Mouse (Mus musculus) hematopoietic stem cell, adult 5-6 weeks (primary cell): ENCODE data around the gene 1700018B08Rik. TPM values are rescaled to one million over a fixed set of nuclear protein-coding genes. Genes with fewer than 3 reads are reported as not detected.

Source experiments
- ATAC-seq, 2 experiments: fragments of 125-278 bp in 1 of 2; replicated peaks in 1 of 2; 2 replicates each; pipeline ENCODE4 v1.8.0; 2016 to 2017; ENCODE audit warnings: inconsistent platforms in 2 of 2, mild to moderate bottlenecking in 2 of 2, moderate number of reproducible peaks in 2 of 2, low read depth in 1 of 2, moderate TSS enrichment in 1 of 2; ENCODE audit not compliant: low FRiP score in 2 of 2, poor library complexity in 2 of 2, severe bottlenecking in 2 of 2, insufficient read depth in 1 of 2, low TSS enrichment in 1 of 2
- total RNA-seq: library from RNA; stranded (forward); fragments of 172-1452, 232-1000 nt; gene quantifications from 2 replicates; pipeline ENCODE4 v1.2.3, GENCODE M21; 2017

1700018B08Rik gene
- not detected in 2 replicates for total RNA-seq

DNA sequence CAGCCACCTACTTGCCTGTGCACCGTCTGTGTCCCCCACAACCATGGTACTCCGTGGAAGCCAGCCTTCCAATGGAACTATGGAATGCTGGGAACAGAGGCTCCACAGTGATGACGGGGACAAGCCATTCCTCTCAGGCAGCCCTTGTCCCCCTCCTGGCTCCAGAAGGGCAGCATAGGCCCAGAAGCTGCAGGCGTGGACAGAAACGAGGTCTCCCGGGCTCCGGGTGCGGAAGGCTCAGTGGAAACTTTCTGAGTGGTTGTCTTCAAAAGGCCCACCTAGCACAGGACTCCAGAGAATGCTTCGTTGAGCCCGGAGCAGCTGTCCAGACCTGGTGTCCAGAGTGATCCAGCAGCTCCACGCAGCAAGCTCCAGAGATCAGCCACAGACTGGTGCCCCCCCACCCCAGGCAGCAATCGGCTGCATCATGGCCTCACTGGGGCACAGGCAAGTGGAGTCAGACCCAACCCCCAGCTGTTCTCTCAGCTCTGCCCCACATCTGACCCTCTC lies at the start of gene 1700018B08Rik:
Gene 1700018B08Rik, minus strand, starts transcription at position 45 of the 510 bp plus-strand sequence.
- ATAC-seq: no peak

- ATAC-seq: no peak
Observed at GRCm38 (mm10) chr8:121593293-121593692, 49.2 kb upstream of the 1700018B08Rik start.

- ATAC-seq: peak; percentile 57 to 89
Observed at GRCm38 (mm10) chr8:121591178-121592066, 47.3 kb upstream of the 1700018B08Rik start.

- ATAC-seq: peak; percentile 57 to 68
Observed at GRCm38 (mm10) chr8:121590203-121591177, 46.4 kb upstream of the 1700018B08Rik start, which contains the start of gene Map1lc3b. TSS of gene Map1lc3b (plus strand) at chr8:121590361.

- ATAC-seq: no peak
Observed at GRCm38 (mm10) chr8:121589205-121589726, 45.1 kb upstream of the 1700018B08Rik start.

GRCm38 (mm10) chr8:121588750-121589149 lies 44.6 kb upstream of the 1700018B08Rik start:
- ATAC-seq: no peak

DNA sequence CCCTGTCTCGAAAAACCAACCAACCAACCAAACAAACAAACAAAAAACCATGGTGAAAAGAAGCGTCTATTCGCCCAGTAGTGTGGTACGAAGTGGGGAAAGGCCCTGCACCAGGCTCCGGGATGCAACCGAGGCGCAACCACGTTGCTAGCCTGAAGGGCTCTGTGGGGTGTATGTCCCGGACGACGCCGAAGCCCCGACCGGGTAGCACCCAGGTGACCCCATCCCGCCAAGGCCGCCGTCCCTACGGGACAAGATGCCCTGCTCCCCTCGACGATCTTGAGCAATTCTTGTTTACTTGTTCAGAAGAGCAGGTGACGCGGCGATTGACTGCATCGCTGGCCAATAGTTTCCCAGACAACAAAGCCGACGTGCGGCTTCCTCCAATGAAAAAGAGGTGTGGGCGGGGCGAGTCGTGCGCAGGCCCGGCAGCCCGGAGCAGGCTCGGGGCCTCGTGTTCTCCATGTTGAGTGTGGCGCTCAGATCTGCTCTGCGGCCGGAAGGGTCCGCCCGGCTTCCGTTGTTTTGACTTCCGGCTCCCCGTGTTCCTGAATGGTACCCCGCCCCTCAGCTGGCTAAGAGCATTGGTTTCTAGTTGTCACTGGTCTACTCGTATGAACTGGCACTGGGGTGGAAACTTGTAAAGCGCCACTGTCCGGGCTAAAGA lies 41.2 kb upstream of the 1700018B08Rik start:
- ATAC-seq: peak; percentile 92 to 96

- ATAC-seq: no peak
Observed at GRCm38 (mm10) chr8:121584730-121585129, 40.6 kb upstream of the 1700018B08Rik start.

DNA sequence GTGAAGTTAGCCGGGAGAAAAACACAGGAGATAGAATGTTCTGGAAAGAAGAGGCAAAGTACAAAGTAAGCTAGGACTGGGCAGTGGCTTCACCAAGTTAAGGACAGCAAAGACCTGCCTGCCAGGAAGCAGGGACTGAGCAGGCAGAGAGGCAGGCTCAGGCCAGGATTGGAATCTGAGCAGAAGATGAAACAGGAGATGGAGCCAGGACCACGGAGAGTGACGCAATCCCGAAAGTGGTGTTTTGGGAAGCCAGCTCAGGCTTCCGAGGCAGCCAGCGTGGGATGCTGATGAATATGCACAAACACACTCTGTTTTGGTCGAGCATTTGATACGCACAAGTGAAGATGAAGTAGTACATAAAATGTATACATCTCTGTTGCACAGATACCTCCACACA lies 39.5 kb upstream of the 1700018B08Rik start:
- ATAC-seq: no peak

DNA sequence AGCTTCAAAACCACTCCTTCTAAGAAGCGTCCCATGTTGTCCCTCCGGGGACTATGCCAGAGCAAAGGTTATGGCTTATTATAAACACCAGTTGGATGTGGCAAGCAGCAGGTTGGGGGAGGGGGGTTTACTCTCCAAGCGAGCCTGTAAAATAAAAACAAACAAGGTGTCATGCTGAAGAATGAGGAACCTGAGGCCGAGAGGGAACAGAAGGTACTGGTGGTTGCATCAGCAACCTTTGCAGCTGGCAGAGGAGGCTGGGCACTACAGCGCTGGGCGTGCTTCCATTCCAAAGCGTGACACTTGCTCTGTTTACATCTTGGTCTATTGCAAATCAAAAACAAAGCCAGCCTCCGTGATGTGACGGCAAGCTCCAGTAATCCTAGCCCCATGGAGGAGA lies 36.3 kb upstream of the 1700018B08Rik start:
- ATAC-seq: peak; percentile 18 to 23; a peak in 2 of 4 replicates

- peak; percentile 74 to 78 for ATAC-seq
Observed at GRCm38 (mm10) chr8:121578676-121579451, 34.7 kb upstream of the 1700018B08Rik start, which contains the start of gene Fbxo31. TSS of gene Fbxo31 (minus strand) at chr8:121578806.

DNA sequence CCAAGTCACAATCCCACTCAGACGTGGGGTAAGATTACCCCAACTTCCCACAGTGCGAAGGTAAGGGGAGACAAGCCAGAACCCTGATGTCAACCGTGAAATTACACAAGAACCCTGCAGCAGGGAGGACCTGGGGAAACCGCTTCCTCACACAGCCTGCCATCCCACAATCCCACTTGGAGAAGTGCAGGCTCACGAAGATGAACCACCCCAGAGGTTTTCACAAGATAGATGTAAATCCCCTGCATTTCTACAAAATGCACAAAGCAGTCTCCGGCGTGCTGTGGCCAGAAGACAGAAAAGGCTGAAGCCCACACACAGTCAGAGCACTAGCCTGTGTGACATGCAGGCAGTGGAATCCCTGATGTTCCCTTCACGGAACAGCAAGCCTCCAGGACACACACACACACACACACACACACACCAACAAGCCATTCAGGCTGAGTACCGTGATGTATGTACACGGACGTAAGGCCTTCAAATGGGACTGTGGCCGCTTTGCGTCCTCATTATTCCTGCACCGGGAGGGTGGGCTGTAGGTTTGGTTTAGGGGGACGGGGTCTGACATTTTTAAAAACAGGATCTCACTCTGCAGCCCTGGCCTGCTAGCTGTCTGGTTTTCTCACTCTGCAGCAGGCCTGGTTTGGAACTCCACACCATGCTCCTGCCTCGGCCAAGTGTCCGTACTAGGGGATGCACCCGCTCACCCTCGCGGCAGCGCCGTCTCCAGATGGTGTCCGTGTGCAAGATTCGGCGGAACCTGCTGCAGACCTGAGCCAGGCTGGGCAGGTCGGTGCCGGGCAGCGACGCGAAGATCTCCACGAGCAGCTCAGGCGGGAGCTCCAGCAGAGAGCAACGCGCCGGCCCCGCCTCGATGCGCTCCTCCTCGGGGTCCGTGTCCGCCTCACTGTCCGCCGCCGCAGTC lies 33.9 kb upstream of the 1700018B08Rik start:
- peak in 1 of 2 experiments; percentile 8; a peak in 2 of 4 replicates for ATAC-seq

- no peak for ATAC-seq
Observed at GRCm38 (mm10) chr8:121575661-121576060, 31.5 kb upstream of the 1700018B08Rik start.

DNA sequence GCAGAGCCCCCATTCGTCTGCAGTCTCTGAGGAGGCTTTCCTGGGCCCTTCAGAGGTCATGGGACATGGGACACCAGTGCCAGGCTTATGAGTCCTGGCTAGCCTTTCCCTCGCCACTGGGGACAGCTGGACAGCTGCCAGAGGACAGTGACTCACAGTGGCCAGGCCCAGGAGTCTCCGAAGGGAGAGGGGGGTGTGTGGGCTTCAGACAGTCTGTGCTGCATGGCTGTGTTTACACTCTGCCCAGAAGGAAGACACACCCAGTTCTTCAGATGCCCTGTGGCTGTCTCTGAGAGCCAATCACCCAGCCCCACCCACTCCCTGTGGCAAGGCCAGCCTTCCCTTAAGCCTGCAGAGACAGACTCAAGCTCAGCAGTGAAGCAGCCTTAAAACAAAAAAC lies 29.2 kb upstream of the 1700018B08Rik start:
- no peak for ATAC-seq

DNA sequence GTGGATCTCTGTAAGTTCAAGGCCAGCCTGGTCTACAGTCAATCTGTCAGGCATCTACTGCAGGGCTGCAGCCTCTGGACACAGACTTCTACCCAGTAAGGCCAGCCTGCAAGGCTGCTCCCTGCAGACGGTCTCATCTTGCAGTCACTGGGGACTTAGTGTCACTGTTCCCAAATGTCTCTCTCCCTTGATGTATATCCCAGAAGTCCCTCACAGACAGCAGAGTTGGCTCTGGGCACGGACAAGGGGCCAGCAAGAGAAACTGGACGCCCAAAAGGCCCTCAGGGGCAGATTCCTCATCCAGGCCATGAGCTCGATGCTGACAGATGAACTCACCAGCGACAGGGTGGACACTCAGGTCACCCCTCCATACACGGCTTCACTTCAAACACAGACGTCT lies 28.0 kb upstream of the 1700018B08Rik start:
- ATAC-seq: no peak
